Mouse (Mus musculus): ENCODE measurements around the gene Fam149a. TPM values are rescaled to one million over a fixed set of nuclear protein-coding genes. Genes with fewer than 3 reads are reported as not detected.
A peak's percentile ranks its signal among the peaks of the same experiment; 100 is the strongest.

Fam149a gene
- 1.2 and 1.4 TPM in 2 replicates for polyA plus RNA-seq (2012; rRNA removed)
- polyA plus RNA-seq (2014; fragmentation: Nextera tagmentation; extraction: Ambion mirVana): 1.7 and 1.8 TPM in 2 replicates

DNA sequence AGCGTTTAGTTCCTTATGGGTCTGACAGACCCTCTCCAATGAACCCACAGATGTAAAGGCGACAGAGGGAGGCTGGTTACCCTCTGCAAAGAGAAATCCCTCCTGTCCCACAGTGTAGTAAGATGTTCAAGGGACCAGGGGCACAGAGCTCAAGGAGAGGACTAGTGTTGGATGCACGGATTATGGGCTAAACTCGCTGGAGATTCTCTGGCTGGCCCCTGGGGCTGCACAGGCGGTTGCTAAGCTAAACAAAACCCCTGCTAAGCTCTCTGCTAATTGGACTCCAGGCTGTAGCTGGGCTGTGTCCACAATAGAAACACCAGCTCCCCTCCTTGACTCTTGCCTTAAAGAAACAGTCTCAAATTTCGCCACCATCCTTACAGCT lies at the start of gene Fam149a:
Gene Fam149a (minus strand): TSS at position 329 of the 385 bp plus-strand sequence.
- H3K4me3 ChIP-seq (ENCODE audit: insufficient read depth in 1 of 2, low read depth in 2 of 2, low read length in 2 of 2): no peak within 1 kb of the TSS
- ATAC-seq (ENCODE audit: insufficient read depth): no peak
- no peaks in the 10 kb centered on the region for H3K4me1 ChIP-seq (replicated peaks; ENCODE audit: control insufficient read depth in 2 of 2, insufficient read depth in 2 of 2, low read length in 1 of 2)
- 6% methylated on average over 6 of the region's 6 CpGs for WGBS (ENCODE audit: insufficient replicate concordance)
- H3K36me3 ChIP-seq (replicated peaks; ENCODE audit: control insufficient read depth, insufficient read depth, low read depth): no peaks in the 10 kb centered on the region
- H3K4me2 ChIP-seq (ENCODE audit: low read depth): peak within 1 kb of the TSS; percentile 36
- DNase-seq (ENCODE audit: low read depth in 3 of 3, low spot score in 3 of 3): no peak
- TF ChIP-seq EP300 (IDR thresholded peaks at IDR 0.05; ENCODE audit: low read depth) (no peak), CTCF (IDR thresholded peaks at IDR 0.05; ENCODE audit: low read depth) (no peak)
- no peak within 1 kb of the TSS for H3K9ac ChIP-seq (replicated peaks)
- no peaks in the 10 kb centered on the region for H3K9me3 ChIP-seq (ENCODE audit: control insufficient read depth, low read length)
- no peak within 1 kb of the TSS for H3K27ac ChIP-seq
- peaks cover 4% of the 10 kb centered on the region; the same call in 1 of the 2 replicates for H3K27me3 ChIP-seq (ENCODE audit: control insufficient read depth, insufficient read depth, low read length)

GRCm38 (mm10) chr8:45420151-45420550 lies 38.1 kb upstream of the Fam149a start:
- no peak overlapping the region for H3K4me3 ChIP-seq (ENCODE audit: insufficient read depth in 1 of 2, low read depth in 2 of 2, low read length in 2 of 2)
- H3K4me2 ChIP-seq (ENCODE audit: low read depth): no peak overlapping the region
- H3K36me3 ChIP-seq (replicated peaks; ENCODE audit: control insufficient read depth, insufficient read depth, low read depth): no peaks in the 10 kb centered on the region
- no peak for TF ChIP-seq CTCF (IDR thresholded peaks at IDR 0.05; ENCODE audit: low read depth)
- no peak overlapping the region for H3K27ac ChIP-seq
- ATAC-seq (ENCODE audit: insufficient read depth): no peak
- DNase-seq (ENCODE audit: low read depth in 3 of 3, low spot score in 3 of 3): no peak
- no peak overlapping the region for H3K9ac ChIP-seq (replicated peaks)
- 55% methylated on average over 7 of the region's 7 CpGs for WGBS (ENCODE audit: insufficient replicate concordance)
- H3K9me3 ChIP-seq (ENCODE audit: control insufficient read depth, low read length): no peaks in the 10 kb centered on the region
- H3K27me3 ChIP-seq (ENCODE audit: control insufficient read depth, insufficient read depth, low read length): no peaks in the 10 kb centered on the region
- H3K4me1 ChIP-seq (replicated peaks; ENCODE audit: control insufficient read depth in 2 of 2, insufficient read depth in 2 of 2, low read length in 1 of 2): no peaks in the 10 kb centered on the region

DNA sequence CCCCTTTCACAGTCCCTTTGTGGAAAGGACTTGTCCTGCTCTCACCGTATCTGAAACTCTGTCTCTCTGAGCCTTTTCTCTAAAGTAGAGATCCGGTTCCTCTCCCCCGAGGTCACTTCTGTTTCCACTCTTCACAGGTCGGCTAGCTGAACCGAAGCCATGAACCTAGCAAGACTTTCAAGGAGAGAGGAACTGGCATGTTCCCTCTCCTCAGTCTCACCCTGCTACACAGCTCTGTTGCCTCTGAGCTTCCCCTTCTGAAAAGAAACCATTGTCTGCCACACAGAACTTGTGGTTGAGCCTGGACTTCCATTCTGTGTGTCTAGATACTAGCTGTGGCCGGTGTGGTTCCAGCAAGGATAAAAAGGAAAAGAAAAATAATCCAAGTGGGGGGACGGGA lies 32.9 kb upstream of the Fam149a start:
- no peaks in the 10 kb centered on the region for H3K9me3 ChIP-seq (ENCODE audit: control insufficient read depth, low read length)
- no peak overlapping the region for H3K9ac ChIP-seq (replicated peaks)
- H3K27me3 ChIP-seq (ENCODE audit: control insufficient read depth, insufficient read depth, low read length): no peaks in the 10 kb centered on the region
- TF ChIP-seq EP300 (IDR thresholded peaks at IDR 0.05; ENCODE audit: low read depth): no peak
- no peak for ATAC-seq (ENCODE audit: insufficient read depth)
- WGBS (ENCODE audit: insufficient replicate concordance): 10% methylated on average over 7 of the region's 7 CpGs
- no peaks in the 10 kb centered on the region for H3K36me3 ChIP-seq (replicated peaks; ENCODE audit: control insufficient read depth, insufficient read depth, low read depth)
- no peak for DNase-seq (ENCODE audit: low read depth in 3 of 3, low spot score in 3 of 3)
- H3K27ac ChIP-seq: no peak overlapping the region
- 0 out of 4 replicates have a peak, but pooled peaks cover 0 to 4% of the 10 kb centered on the region in 2 experiments for H3K4me1 ChIP-seq (replicated peaks; ENCODE audit: control insufficient read depth in 2 of 2, insufficient read depth in 2 of 2, low read length in 1 of 2)
- no peak overlapping the region for H3K4me3 ChIP-seq (ENCODE audit: insufficient read depth in 1 of 2, low read depth in 2 of 2, low read length in 2 of 2)
- no peak overlapping the region for H3K4me2 ChIP-seq (ENCODE audit: low read depth)

GRCm38 (mm10) chr8:45410882-45411281 lies 28.8 kb upstream of the Fam149a start, which contains the start of gene Tlr3:
Gene Tlr3 (minus strand): TSS chr8:45411080.
- WGBS (ENCODE audit: insufficient replicate concordance): 38% methylated on average over 2 of the region's 2 CpGs
- DNase-seq (ENCODE audit: low read depth in 3 of 3, low spot score in 3 of 3) (no peak), ATAC-seq (ENCODE audit: insufficient read depth) (no peak)
- no peak within 1 kb of the TSS for H3K27ac ChIP-seq
- peak within 1 kb of the TSS; percentile 62 for H3K4me2 ChIP-seq (ENCODE audit: low read depth)
- TF ChIP-seq EP300 (IDR thresholded peaks at IDR 0.05; ENCODE audit: low read depth): no peak
- TF ChIP-seq CTCF (IDR thresholded peaks at IDR 0.05; ENCODE audit: low read depth): no peak
- H3K36me3 ChIP-seq (replicated peaks; ENCODE audit: control insufficient read depth, insufficient read depth, low read depth): no peaks in the 10 kb centered on the region
- 0 out of 4 replicates have a peak, but pooled peaks cover 0 to 4% of the 10 kb centered on the region in 2 experiments for H3K4me1 ChIP-seq (replicated peaks; ENCODE audit: control insufficient read depth in 2 of 2, insufficient read depth in 2 of 2, low read length in 1 of 2)
- no peaks in the 10 kb centered on the region for H3K9me3 ChIP-seq (ENCODE audit: control insufficient read depth, low read length)
- peak within 1 kb of the TSS; percentile 54 to 64 for H3K4me3 ChIP-seq (ENCODE audit: insufficient read depth in 1 of 2, low read depth in 2 of 2, low read length in 2 of 2)
- H3K27me3 ChIP-seq (ENCODE audit: control insufficient read depth, insufficient read depth, low read length): no peaks in the 10 kb centered on the region
- peak within 1 kb of the TSS; percentile 27; the same call in 1 of the 2 replicates for H3K9ac ChIP-seq (replicated peaks)

- no peaks in the 10 kb centered on the region for H3K9me3 ChIP-seq (ENCODE audit: control insufficient read depth, low read length)
- 0 out of 2 replicates have a peak, but pooled peaks have one; percentile 37 for ATAC-seq (ENCODE audit: insufficient read depth)
Measured at GRCm38 (mm10) chr8:45410146-45410880, 28.2 kb upstream of the Fam149a start.

More at GRCm38 (mm10) chr8:45410146-45410880, 28.2 kb upstream of the Fam149a start:
- Histone ChIP-seq H3K36me3 (replicated peaks; ENCODE audit: control insufficient read depth, insufficient read depth, low read depth) (no peaks in the 10 kb centered on the region), H3K4me2 (ENCODE audit: low read depth) (peak overlapping the region; percentile 62), H3K27ac (no peak overlapping the region), H3K4me3 (ENCODE audit: insufficient read depth in 1 of 2, low read depth in 2 of 2, low read length in 2 of 2) (peak overlapping the region; percentile 54 to 64), H3K27me3 (ENCODE audit: control insufficient read depth, insufficient read depth, low read length) (no peaks in the 10 kb centered on the region), H3K4me1 (replicated peaks; ENCODE audit: control insufficient read depth in 2 of 2, insufficient read depth in 2 of 2, low read length in 1 of 2) (0 out of 4 replicates have a peak, but pooled peaks cover 0 to 4% of the 10 kb centered on the region in 2 experiments), H3K9ac (replicated peaks) (peak overlapping the region; percentile 27; the same call in 1 of the 2 replicates)
- TF ChIP-seq CTCF (IDR thresholded peaks at IDR 0.05; ENCODE audit: low read depth): peak; percentile 20; the same call in 1 of the 2 replicates
- no peak for TF ChIP-seq EP300 (IDR thresholded peaks at IDR 0.05; ENCODE audit: low read depth)
- WGBS (ENCODE audit: insufficient replicate concordance): 5% methylated on average over 18 of the region's 18 CpGs
- peak in 2 of 3 experiments; percentile 3 to 7 for DNase-seq (ENCODE audit: low read depth in 3 of 3, low spot score in 3 of 3)

Measured in liver, embryonic 14.5 days (tissue).